Mouse (Mus musculus) hematopoietic stem cell, adult 5-6 weeks (primary cell): ENCODE data around the gene Lpcat2. TPM values are rescaled to one million over a fixed set of nuclear protein-coding genes. Genes with fewer than 3 reads are reported as not detected.
"Not testable (repeated sequence)": the region's sequence is repeated elsewhere in the genome, so short reads cannot be mapped to it uniquely, and the experiment has no call there.

Experiments used
- ATAC-seq, 2 experiments: fragments of 125-278 bp in 1 of 2; replicated peaks in 1 of 2; 2 replicates each; pipeline ENCODE4 v1.8.0; 2016 to 2017; ENCODE audit warnings: inconsistent platforms in 2 of 2, mild to moderate bottlenecking in 2 of 2, moderate number of reproducible peaks in 2 of 2, low read depth in 1 of 2, moderate TSS enrichment in 1 of 2; ENCODE audit not compliant: low FRiP score in 2 of 2, poor library complexity in 2 of 2, severe bottlenecking in 2 of 2, insufficient read depth in 1 of 2, low TSS enrichment in 1 of 2
- total RNA-seq: library from RNA; stranded (forward); fragments of 172-1452, 232-1000 nt; gene quantifications from 2 replicates; pipeline ENCODE4 v1.2.3, GENCODE M21; 2017

The Lpcat2 gene
- total RNA-seq, 1 experiment from 2014 or later = 13.5 TPM

GRCm38 (mm10) chr8:92847299-92847698 lies 7.8 kb upstream of the Lpcat2 start:
- ATAC-seq = peak; percentile 73 to 74

- ATAC-seq = no peak
Measured at GRCm38 (mm10) chr8:92849261-92849660, 5.9 kb upstream of the Lpcat2 start.

- no peak for ATAC-seq
Measured at GRCm38 (mm10) chr8:92850239-92850638, 4.9 kb upstream of the Lpcat2 start.

GRCm38 (mm10) chr8:92851381-92851780 lies 3.8 kb upstream of the Lpcat2 start:
- ATAC-seq = no peak

- peak; percentile 82 to 83 for ATAC-seq
Measured at GRCm38 (mm10) chr8:92853188-92853983, 1.8 kb upstream of the Lpcat2 start.

GRCm38 (mm10) chr8:92854673-92855072 lies 466 bp upstream of the Lpcat2 start:
- ATAC-seq = peak; percentile 47 to 52; a peak in 3 of 4 replicates

GRCm38 (mm10) chr8:92856273-92856986 lies 1.3 kb downstream of the Lpcat2 start:
- ATAC-seq = no peak

GRCm38 (mm10) chr8:92858475-92859182 lies 3.5 kb downstream of the Lpcat2 start:
- ATAC-seq = no peak

- no peak for ATAC-seq
Measured at GRCm38 (mm10) chr8:92861977-92862376, 6.8 kb downstream of the Lpcat2 start.

GRCm38 (mm10) chr8:92870281-92870680 lies 15.1 kb downstream of the Lpcat2 start:
- ATAC-seq = no peak

GRCm38 (mm10) chr8:92872063-92872759 lies 17.1 kb downstream of the Lpcat2 start:
- ATAC-seq = no peak

- ATAC-seq = peak in 1 of 2 experiments; percentile 17; a peak in 1 of 4 replicates
Measured at GRCm38 (mm10) chr8:92875795-92876194, 20.7 kb downstream of the Lpcat2 start.

- peak in 1 of 2 experiments; percentile 53; a peak in 1 of 4 replicates for ATAC-seq
Measured at GRCm38 (mm10) chr8:92881247-92881646, 26.1 kb downstream of the Lpcat2 start.

GRCm38 (mm10) chr8:92883771-92884170 lies 28.6 kb downstream of the Lpcat2 start:
- no peak for ATAC-seq

- ATAC-seq = not testable (repeated sequence)
Measured at GRCm38 (mm10) chr8:92892216-92892615, 37.1 kb downstream of the Lpcat2 start.

- ATAC-seq = no peak
Measured at GRCm38 (mm10) chr8:92893870-92894269, 38.7 kb downstream of the Lpcat2 start.

GRCm38 (mm10) chr8:92895053-92895452 lies 39.9 kb downstream of the Lpcat2 start:
- ATAC-seq = no peak
